Mouse (Mus musculus): ENCODE measurements at regions not wholly inside any gene's neighbourhood (a gene's known extent, or its start where the extent isn't known, plus 50 kb on each side); places are given as distances from the start of the nearest gene placed in this dataset.

DNA sequence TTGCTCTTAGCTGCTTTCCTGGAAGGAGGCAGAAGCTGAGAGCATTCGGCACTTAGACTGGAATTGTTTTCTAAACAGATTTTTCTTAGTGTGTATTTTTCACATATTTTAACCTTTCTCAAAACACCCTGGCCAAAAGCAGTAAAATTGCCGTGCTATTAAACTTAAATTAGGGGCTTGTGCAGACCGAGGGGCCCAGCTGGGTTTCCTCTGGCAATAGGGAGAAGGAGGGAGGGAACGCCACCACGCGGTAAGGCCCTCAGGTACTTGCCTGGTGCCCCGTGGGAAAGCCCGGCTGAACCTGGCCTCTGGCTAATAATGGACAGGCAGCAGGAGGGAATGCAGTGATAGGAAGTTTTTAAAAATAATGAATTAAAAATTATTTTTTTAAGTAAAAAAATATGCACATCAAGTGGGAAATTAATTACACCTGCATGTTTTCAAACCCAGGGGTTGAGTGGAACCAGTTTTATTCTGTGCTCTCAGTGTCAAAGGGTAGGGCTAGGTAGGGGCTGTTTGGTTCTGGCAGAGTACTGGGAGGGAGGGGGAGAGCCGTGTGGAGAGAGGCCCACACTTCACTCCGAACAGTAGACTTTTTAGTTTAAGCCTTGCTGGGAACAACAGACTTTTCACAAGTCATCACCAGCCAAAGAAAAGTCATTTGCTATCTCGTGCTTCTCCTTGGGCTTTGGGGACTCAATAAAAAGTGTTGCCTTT, 543.8 kb downstream of the Ccdc171 start:
- no peak overlapping the region; the same call in 1 of the 2 replicates for H3K27ac ChIP-seq (replicated peaks; ENCODE audit: low read depth, low read length)
- ATAC-seq (ENCODE audit: low FRiP score, low TSS enrichment) (no peak), DNase-seq (no peak)
- no peaks in the 10 kb centered on the region for H3K9me3 ChIP-seq (ENCODE audit: control insufficient read depth, low read length)
- no peak overlapping the region for H3K4me3 ChIP-seq (replicated peaks; ENCODE audit: low read depth, low read length)
- no peaks in the 10 kb centered on the region for H3K4me1 ChIP-seq (ENCODE audit: control insufficient read depth, insufficient read depth, low read length)
- H3K27me3 ChIP-seq (ENCODE audit: control insufficient read depth, insufficient read depth, low read length), result no peaks in the 10 kb centered on the region
- no peaks in the 10 kb centered on the region for H3K36me3 ChIP-seq (ENCODE audit: control insufficient read depth, insufficient read depth, low read length)
- H3K4me2 ChIP-seq (ENCODE audit: low read length), result no peak overlapping the region
- H3K9ac ChIP-seq (replicated peaks; ENCODE audit: low read length), result no peak overlapping the region
- 51% methylated on average over 11 of the region's 11 CpGs for WGBS

GRCm38 (mm10) chr4:84069681-84070080, 544.3 kb downstream of the Ccdc171 start:
- H3K27ac ChIP-seq (replicated peaks; ENCODE audit: low read depth, low read length), result no peak overlapping the region; the same call in 1 of the 2 replicates
- ATAC-seq (ENCODE audit: low FRiP score, low TSS enrichment), result no peak
- WGBS, result 77% methylated on average over 13 of the region's 13 CpGs

DNA sequence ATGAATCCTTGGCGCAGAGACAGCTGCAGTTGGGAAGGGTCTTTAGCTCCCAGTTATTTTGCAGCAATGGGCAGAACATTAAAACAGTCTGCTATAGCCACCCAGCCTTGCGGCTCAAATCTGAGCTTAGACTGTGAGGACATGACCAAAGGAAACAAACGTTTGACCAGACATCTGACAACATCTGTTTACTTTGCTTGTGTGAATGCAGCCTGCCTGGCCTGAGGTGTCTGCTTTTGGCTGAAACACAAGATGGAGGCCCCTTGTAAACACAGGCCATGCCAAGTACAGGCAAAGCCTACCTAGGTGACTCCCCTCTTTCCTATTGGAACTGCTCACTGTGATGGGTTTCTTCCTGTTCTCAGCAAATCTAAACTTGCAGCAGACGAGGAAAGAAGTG, 544.7 kb downstream of the Ccdc171 start:
- Histone ChIP-seq H3K9me3 (ENCODE audit: control insufficient read depth, low read length) (no peaks in the 10 kb centered on the region), H3K27me3 (ENCODE audit: control insufficient read depth, insufficient read depth, low read length) (no peaks in the 10 kb centered on the region), H3K27ac (replicated peaks; ENCODE audit: low read depth, low read length) (no peak overlapping the region; the same call in 1 of the 2 replicates), H3K9ac (replicated peaks; ENCODE audit: low read length) (no peak overlapping the region), H3K4me3 (replicated peaks; ENCODE audit: low read depth, low read length) (no peak overlapping the region), H3K4me1 (ENCODE audit: control insufficient read depth, insufficient read depth, low read length) (no peaks in the 10 kb centered on the region), H3K4me2 (ENCODE audit: low read length) (no peak overlapping the region), H3K36me3 (ENCODE audit: control insufficient read depth, insufficient read depth, low read length) (no peaks in the 10 kb centered on the region)
- no peak for ATAC-seq (ENCODE audit: low FRiP score, low TSS enrichment)
- WGBS, result 83% methylated on average over 4 of the region's 4 CpGs
- DNase-seq, result no peak

More at GRCm38 (mm10) chr4:84069681-84070080, 544.3 kb downstream of the Ccdc171 start:
- H3K36me3 ChIP-seq (ENCODE audit: control insufficient read depth, insufficient read depth, low read length), result no peaks in the 10 kb centered on the region
- no peaks in the 10 kb centered on the region for H3K27me3 ChIP-seq (ENCODE audit: control insufficient read depth, insufficient read depth, low read length)
- H3K4me1 ChIP-seq (ENCODE audit: control insufficient read depth, insufficient read depth, low read length), result no peaks in the 10 kb centered on the region
- H3K4me3 ChIP-seq (replicated peaks; ENCODE audit: low read depth, low read length), result no peak overlapping the region
- no peaks in the 10 kb centered on the region for H3K9me3 ChIP-seq (ENCODE audit: control insufficient read depth, low read length)
- DNase-seq, result no peak
- no peak overlapping the region for H3K9ac ChIP-seq (replicated peaks; ENCODE audit: low read length)
- H3K4me2 ChIP-seq (ENCODE audit: low read length), result no peak overlapping the region

GRCm38 (mm10) chr4:84072096-84072495, 546.8 kb downstream of the Ccdc171 start:
- Histone ChIP-seq H3K27me3 (ENCODE audit: control insufficient read depth, insufficient read depth, low read length) (no peaks in the 10 kb centered on the region), H3K4me3 (replicated peaks; ENCODE audit: low read depth, low read length) (no peak overlapping the region), H3K27ac (replicated peaks; ENCODE audit: low read depth, low read length) (no peak overlapping the region), H3K9me3 (ENCODE audit: control insufficient read depth, low read length) (no peaks in the 10 kb centered on the region), H3K4me1 (ENCODE audit: control insufficient read depth, insufficient read depth, low read length) (no peaks in the 10 kb centered on the region), H3K36me3 (ENCODE audit: control insufficient read depth, insufficient read depth, low read length) (no peaks in the 10 kb centered on the region), H3K9ac (replicated peaks; ENCODE audit: low read length) (no peak overlapping the region), H3K4me2 (ENCODE audit: low read length) (no peak overlapping the region)
- ATAC-seq (ENCODE audit: low FRiP score, low TSS enrichment), result no peak
- no peak for DNase-seq
- 89% methylated on average over 5 of the region's 5 CpGs for WGBS

GRCm38 (mm10) chr4:84076526-84076925, 551.2 kb downstream of the Ccdc171 start:
- DNase-seq, result no peak
- H3K9me3 ChIP-seq (ENCODE audit: control insufficient read depth, low read length), result no peaks in the 10 kb centered on the region
- H3K9ac ChIP-seq (replicated peaks; ENCODE audit: low read length), result no peak overlapping the region
- no peak for ATAC-seq (ENCODE audit: low FRiP score, low TSS enrichment)
- WGBS, result 93% methylated on average over 1 of the region's 1 CpGs
- no peaks in the 10 kb centered on the region for H3K36me3 ChIP-seq (ENCODE audit: control insufficient read depth, insufficient read depth, low read length)
- no peaks in the 10 kb centered on the region for H3K4me1 ChIP-seq (ENCODE audit: control insufficient read depth, insufficient read depth, low read length)
- H3K4me3 ChIP-seq (replicated peaks; ENCODE audit: low read depth, low read length), result no peak overlapping the region
- no peaks in the 10 kb centered on the region for H3K27me3 ChIP-seq (ENCODE audit: control insufficient read depth, insufficient read depth, low read length)
- no peak overlapping the region for H3K27ac ChIP-seq (replicated peaks; ENCODE audit: low read depth, low read length)
- H3K4me2 ChIP-seq (ENCODE audit: low read length), result no peak overlapping the region

DNA sequence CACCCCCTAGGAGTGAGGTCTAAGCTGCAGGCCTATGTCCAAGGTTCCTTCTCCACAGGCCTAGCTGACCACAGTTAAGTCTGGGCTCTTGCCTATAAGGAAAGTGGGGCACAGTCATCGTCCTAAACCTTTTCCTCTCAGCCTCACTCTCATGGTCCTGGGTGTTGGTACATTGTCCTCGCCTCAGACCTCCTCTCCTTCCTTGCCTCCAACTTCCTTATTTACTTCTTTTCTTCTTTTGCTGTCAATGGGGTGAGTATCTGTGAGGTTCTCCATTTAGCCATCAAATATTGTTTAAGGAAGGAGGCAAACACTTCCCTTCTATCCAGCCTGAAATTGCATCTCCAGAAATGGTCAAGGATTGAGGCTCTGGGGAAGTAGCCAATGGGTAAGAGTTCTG, 554.2 kb downstream of the Ccdc171 start:
- WGBS, result 88% methylated on average over 2 of the region's 2 CpGs
- no peaks in the 10 kb centered on the region for H3K9me3 ChIP-seq (ENCODE audit: control insufficient read depth, low read length)
- H3K9ac ChIP-seq (replicated peaks; ENCODE audit: low read length), result no peak overlapping the region
- H3K27ac ChIP-seq (replicated peaks; ENCODE audit: low read depth, low read length), result no peak overlapping the region
- ATAC-seq (ENCODE audit: low FRiP score, low TSS enrichment) (no peak), DNase-seq (no peak)
- H3K4me3 ChIP-seq (replicated peaks; ENCODE audit: low read depth, low read length), result no peak overlapping the region
- H3K4me1 ChIP-seq (ENCODE audit: control insufficient read depth, insufficient read depth, low read length), result no peaks in the 10 kb centered on the region
- no peaks in the 10 kb centered on the region for H3K27me3 ChIP-seq (ENCODE audit: control insufficient read depth, insufficient read depth, low read length)
- H3K4me2 ChIP-seq (ENCODE audit: low read length), result no peak overlapping the region
- H3K36me3 ChIP-seq (ENCODE audit: control insufficient read depth, insufficient read depth, low read length), result no peaks in the 10 kb centered on the region

DNA sequence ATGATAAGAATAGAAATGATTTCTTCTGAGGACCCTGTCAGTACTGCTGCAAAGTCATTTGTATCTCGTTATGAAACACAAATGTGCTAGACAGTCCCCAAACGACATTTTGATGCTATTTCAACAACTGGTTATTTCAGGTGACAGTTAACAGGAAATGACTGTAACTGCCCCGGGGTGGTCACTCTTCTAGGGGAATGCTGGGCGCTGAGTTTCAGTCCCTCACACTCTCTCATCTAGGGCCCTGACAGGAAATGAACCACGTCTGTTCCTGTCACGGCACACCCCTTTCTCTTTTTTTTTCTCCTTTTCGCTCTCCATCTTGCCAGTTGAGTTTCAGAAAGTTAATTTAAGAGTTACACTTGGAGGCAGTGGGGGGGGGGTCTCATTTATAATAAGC, 556.2 kb downstream of the Ccdc171 start:
- DNase-seq (no peak), ATAC-seq (ENCODE audit: low FRiP score, low TSS enrichment) (no peak)
- Histone ChIP-seq H3K4me1 (ENCODE audit: control insufficient read depth, insufficient read depth, low read length) (no peaks in the 10 kb centered on the region), H3K4me2 (ENCODE audit: low read length) (no peak overlapping the region), H3K4me3 (replicated peaks; ENCODE audit: low read depth, low read length) (no peak overlapping the region), H3K27me3 (ENCODE audit: control insufficient read depth, insufficient read depth, low read length) (no peaks in the 10 kb centered on the region), H3K9me3 (ENCODE audit: control insufficient read depth, low read length) (no peaks in the 10 kb centered on the region), H3K36me3 (ENCODE audit: control insufficient read depth, insufficient read depth, low read length) (no peaks in the 10 kb centered on the region), H3K9ac (replicated peaks; ENCODE audit: low read length) (no peak overlapping the region), H3K27ac (replicated peaks; ENCODE audit: low read depth, low read length) (no peak overlapping the region)
- WGBS, result 77% methylated on average over 7 of the region's 7 CpGs

- Histone ChIP-seq H3K9ac (replicated peaks; ENCODE audit: low read length) (no peak overlapping the region), H3K27ac (replicated peaks; ENCODE audit: low read depth, low read length) (no peak overlapping the region), H3K4me2 (ENCODE audit: low read length) (no peak overlapping the region), H3K4me3 (replicated peaks; ENCODE audit: low read depth, low read length) (no peak overlapping the region), H3K36me3 (ENCODE audit: control insufficient read depth, insufficient read depth, low read length) (no peaks in the 10 kb centered on the region), H3K4me1 (ENCODE audit: control insufficient read depth, insufficient read depth, low read length) (peaks cover 6% of the 10 kb centered on the region; the same call in 1 of the 2 replicates), H3K27me3 (ENCODE audit: control insufficient read depth, insufficient read depth, low read length) (no peaks in the 10 kb centered on the region), H3K9me3 (ENCODE audit: control insufficient read depth, low read length) (no peaks in the 10 kb centered on the region)
- WGBS, result 90% methylated on average over 12 of the region's 12 CpGs
- DNase-seq (no peak), ATAC-seq (ENCODE audit: low FRiP score, low TSS enrichment) (no peak)
These were observed 562.8 kb downstream of the Ccdc171 start for GRCm38 (mm10) chr4:84088166-84088565.

DNA sequence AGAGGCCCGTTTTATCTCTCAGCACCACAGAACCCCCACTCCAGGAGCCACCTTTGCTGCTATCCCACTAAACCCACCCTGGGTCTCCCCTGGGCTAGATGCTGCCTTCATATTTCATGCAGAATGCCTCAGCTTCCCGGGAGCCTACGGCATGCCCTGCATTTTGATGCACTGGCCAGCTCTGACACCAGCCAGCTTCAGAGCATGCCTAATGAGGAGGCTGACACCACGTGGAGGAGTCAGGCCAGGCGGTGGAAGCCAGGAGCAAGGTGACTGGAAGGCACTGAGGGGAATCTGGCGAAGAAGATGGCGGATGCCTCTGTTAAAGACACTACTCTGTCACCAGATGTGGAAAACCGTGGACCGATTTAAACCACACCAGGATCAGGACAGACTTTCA, 567.2 kb downstream of the Ccdc171 start:
- Histone ChIP-seq H3K27me3 (ENCODE audit: control insufficient read depth, insufficient read depth, low read length) (no peaks in the 10 kb centered on the region), H3K9me3 (ENCODE audit: control insufficient read depth, low read length) (no peaks in the 10 kb centered on the region), H3K27ac (replicated peaks; ENCODE audit: low read depth, low read length) (0 out of 2 replicates have a peak overlapping the region, but pooled peaks have one; percentile 46), H3K4me2 (ENCODE audit: low read length) (no peak overlapping the region), H3K4me1 (ENCODE audit: control insufficient read depth, insufficient read depth, low read length) (peaks cover 6% of the 10 kb centered on the region; the same call in 1 of the 2 replicates), H3K36me3 (ENCODE audit: control insufficient read depth, insufficient read depth, low read length) (no peaks in the 10 kb centered on the region), H3K4me3 (replicated peaks; ENCODE audit: low read depth, low read length) (no peak overlapping the region), H3K9ac (replicated peaks; ENCODE audit: low read length) (no peak overlapping the region)
- 49% methylated on average over 9 of the region's 9 CpGs for WGBS
- ATAC-seq (ENCODE audit: low FRiP score, low TSS enrichment) (peak; percentile 55; the same call in 1 of the 2 replicates), DNase-seq (peak; percentile 59)
